Mouse (Mus musculus): ENCODE results near the gene Pusl1. TPM values are rescaled to one million over a fixed set of nuclear protein-coding genes. Genes with fewer than 3 reads are reported as not detected.

Gene Pusl1
- polyA plus RNA-seq, 1 experiment = 30.8 TPM

GRCm38 (mm10) chr4:155863001-155863400, 28.6 kb downstream of the Pusl1 start, which contains the start of gene Tas1r3:
Tas1r3 (minus strand) TSS chr4:155863362.
- H3K36me3 ChIP-seq (ENCODE audit: control insufficient read depth, insufficient read depth, low read length) = peaks cover 35% of the 10 kb centered on the region
- no peaks in the 10 kb centered on the region for H3K4me1 ChIP-seq (ENCODE audit: control insufficient read depth, insufficient read depth, insufficient read length, low read length)
- H3K27me3 ChIP-seq (ENCODE audit: control insufficient read depth, insufficient read depth, low read length) = no peaks in the 10 kb centered on the region
- H3K4me3 ChIP-seq (ENCODE audit: low read depth, low read length) = no peak within 1 kb of the TSS
- TF ChIP-seq POLR2A (IDR thresholded peaks at IDR 0.05; ENCODE audit: low read depth, low read length) (no peak), CTCF (IDR thresholded peaks at IDR 0.05; ENCODE audit: extremely low read depth, insufficient read length, insufficient replicate concordance, low read depth, low read length) (no peak)
- H3K27ac ChIP-seq (ENCODE audit: insufficient read depth, low read depth, low read length) = no peak within 1 kb of the TSS
- WGBS = 74% methylated on average over 5 of the region's 5 CpGs

GRCm38 (mm10) chr4:155861787-155862186, 29.8 kb downstream of the Pusl1 start:
- 85% methylated on average over 7 of the region's 7 CpGs for WGBS
- Histone ChIP-seq H3K36me3 (ENCODE audit: control insufficient read depth, insufficient read depth, low read length) (peaks cover 42% of the 10 kb centered on the region), H3K27ac (ENCODE audit: insufficient read depth, low read depth, low read length) (no peak overlapping the region), H3K4me1 (ENCODE audit: control insufficient read depth, insufficient read depth, insufficient read length, low read length) (no peaks in the 10 kb centered on the region), H3K27me3 (ENCODE audit: control insufficient read depth, insufficient read depth, low read length) (no peaks in the 10 kb centered on the region), H3K4me3 (ENCODE audit: low read depth, low read length) (no peak overlapping the region)
- TF ChIP-seq POLR2A (IDR thresholded peaks at IDR 0.05; ENCODE audit: low read depth, low read length) (no peak), CTCF (IDR thresholded peaks at IDR 0.05; ENCODE audit: extremely low read depth, insufficient read length, insufficient replicate concordance, low read depth, low read length) (no peak)

GRCm38 (mm10) chr4:155859318-155859717, 32.3 kb downstream of the Pusl1 start:
- Histone ChIP-seq H3K4me3 (ENCODE audit: low read depth, low read length) (no peak overlapping the region), H3K36me3 (ENCODE audit: control insufficient read depth, insufficient read depth, low read length) (peaks cover 48% of the 10 kb centered on the region), H3K27ac (ENCODE audit: insufficient read depth, low read depth, low read length) (no peak overlapping the region), H3K27me3 (ENCODE audit: control insufficient read depth, insufficient read depth, low read length) (no peaks in the 10 kb centered on the region), H3K4me1 (ENCODE audit: control insufficient read depth, insufficient read depth, insufficient read length, low read length) (no peaks in the 10 kb centered on the region)
- 41% methylated on average over 13 of the region's 13 CpGs for WGBS
- TF ChIP-seq CTCF (IDR thresholded peaks at IDR 0.05; ENCODE audit: extremely low read depth, insufficient read length, insufficient replicate concordance, low read depth, low read length) = no peak
- no peak for TF ChIP-seq POLR2A (IDR thresholded peaks at IDR 0.05; ENCODE audit: low read depth, low read length)

GRCm38 (mm10) chr4:155856881-155857280, 34.7 kb downstream of the Pusl1 start:
- Histone ChIP-seq H3K4me3 (ENCODE audit: low read depth, low read length) (no peak overlapping the region), H3K36me3 (ENCODE audit: control insufficient read depth, insufficient read depth, low read length) (peaks cover 52% of the 10 kb centered on the region)

GRCm38 (mm10) chr4:155856071-155856470, 35.5 kb downstream of the Pusl1 start:
- WGBS = 92% methylated on average over 12 of the region's 12 CpGs
- Histone ChIP-seq H3K4me1 (ENCODE audit: control insufficient read depth, insufficient read depth, insufficient read length, low read length) (peaks cover 10% of the 10 kb centered on the region; the same call in 1 of the 2 replicates), H3K4me3 (ENCODE audit: low read depth, low read length) (no peak overlapping the region), H3K27ac (ENCODE audit: insufficient read depth, low read depth, low read length) (no peak overlapping the region), H3K27me3 (ENCODE audit: control insufficient read depth, insufficient read depth, low read length) (no peaks in the 10 kb centered on the region), H3K36me3 (ENCODE audit: control insufficient read depth, insufficient read depth, low read length) (peaks cover 52% of the 10 kb centered on the region)
- TF ChIP-seq CTCF (IDR thresholded peaks at IDR 0.05; ENCODE audit: extremely low read depth, insufficient read length, insufficient replicate concordance, low read depth, low read length) (no peak), POLR2A (IDR thresholded peaks at IDR 0.05; ENCODE audit: low read depth, low read length) (no peak)

More at GRCm38 (mm10) chr4:155856881-155857280, 34.7 kb downstream of the Pusl1 start:
- WGBS = 88% methylated on average over 3 of the region's 3 CpGs
- Histone ChIP-seq H3K27ac (ENCODE audit: insufficient read depth, low read depth, low read length) (no peak overlapping the region), H3K4me1 (ENCODE audit: control insufficient read depth, insufficient read depth, insufficient read length, low read length) (peaks cover 3% of the 10 kb centered on the region; the same call in 1 of the 2 replicates), H3K27me3 (ENCODE audit: control insufficient read depth, insufficient read depth, low read length) (no peaks in the 10 kb centered on the region)
- TF ChIP-seq CTCF (IDR thresholded peaks at IDR 0.05; ENCODE audit: extremely low read depth, insufficient read length, insufficient replicate concordance, low read depth, low read length) (no peak), POLR2A (IDR thresholded peaks at IDR 0.05; ENCODE audit: low read depth, low read length) (no peak)

GRCm38 (mm10) chr4:155854991-155855390, 36.6 kb downstream of the Pusl1 start:
- TF ChIP-seq POLR2A (IDR thresholded peaks at IDR 0.05; ENCODE audit: low read depth, low read length) (no peak), CTCF (IDR thresholded peaks at IDR 0.05; ENCODE audit: extremely low read depth, insufficient read length, insufficient replicate concordance, low read depth, low read length) (no peak)
- peaks cover 12% of the 10 kb centered on the region; the same call in 1 of the 2 replicates for H3K4me1 ChIP-seq (ENCODE audit: control insufficient read depth, insufficient read depth, insufficient read length, low read length)
- H3K36me3 ChIP-seq (ENCODE audit: control insufficient read depth, insufficient read depth, low read length) = peaks cover 48% of the 10 kb centered on the region
- H3K27me3 ChIP-seq (ENCODE audit: control insufficient read depth, insufficient read depth, low read length) = no peaks in the 10 kb centered on the region
- 92% methylated on average over 12 of the region's 12 CpGs for whole genome bisulfite sequencing
- H3K4me3 ChIP-seq (ENCODE audit: low read depth, low read length) = no peak overlapping the region
- H3K27ac ChIP-seq (ENCODE audit: insufficient read depth, low read depth, low read length) = no peak overlapping the region

GRCm38 (mm10) chr4:155853421-155853820, 38.2 kb downstream of the Pusl1 start:
- 90% methylated on average over 9 of the region's 9 CpGs for WGBS
- Histone ChIP-seq H3K4me1 (ENCODE audit: control insufficient read depth, insufficient read depth, insufficient read length, low read length) (peaks cover 26% of the 10 kb centered on the region), H3K27me3 (ENCODE audit: control insufficient read depth, insufficient read depth, low read length) (no peaks in the 10 kb centered on the region), H3K27ac (ENCODE audit: insufficient read depth, low read depth, low read length) (no peak overlapping the region), H3K36me3 (ENCODE audit: control insufficient read depth, insufficient read depth, low read length) (peaks cover 40% of the 10 kb centered on the region), H3K4me3 (ENCODE audit: low read depth, low read length) (no peak overlapping the region)
- TF ChIP-seq CTCF (IDR thresholded peaks at IDR 0.05; ENCODE audit: extremely low read depth, insufficient read length, insufficient replicate concordance, low read depth, low read length) (no peak), POLR2A (IDR thresholded peaks at IDR 0.05; ENCODE audit: low read depth, low read length) (no peak)

All from small intestine, adult 2 months (tissue).